Mouse (Mus musculus): Measurements from ENCODE around the gene Kpna2. TPM values are rescaled to one million over a fixed set of nuclear protein-coding genes. Genes with fewer than 3 reads are reported as not detected.

Gene Kpna2
- polyA plus RNA-seq, 1 experiment from 2014 or later, result 120 TPM

GRCm38 (mm10) chr11:106954566-106954965 is 44.8 kb downstream of the Kpna2 start:
- H3K27ac ChIP-seq (replicated peaks), result no peak overlapping the region
- 73% methylated on average over 8 of the region's 8 CpGs for WGBS
- no peaks in the 10 kb centered on the region for H3K9me3 ChIP-seq (replicated peaks)
- H3K4me1 ChIP-seq, result no peaks in the 10 kb centered on the region
- no peaks in the 10 kb centered on the region for H3K27me3 ChIP-seq (replicated peaks)
- H3K4me2 ChIP-seq, result no peak overlapping the region
- H3K4me3 ChIP-seq (replicated peaks), result no peak overlapping the region
- H3K36me3 ChIP-seq, result no peaks in the 10 kb centered on the region
- no peak overlapping the region for H3K9ac ChIP-seq (replicated peaks)
- no peak for ATAC-seq (ENCODE audit: low FRiP score)

- H3K4me2 ChIP-seq, result no peak overlapping the region
- no peaks in the 10 kb centered on the region for H3K36me3 ChIP-seq
- H3K4me1 ChIP-seq, result no peaks in the 10 kb centered on the region
- no peak overlapping the region for H3K27ac ChIP-seq (replicated peaks)
- H3K9me3 ChIP-seq (replicated peaks), result no peaks in the 10 kb centered on the region
- ATAC-seq (ENCODE audit: low FRiP score), result no peak
- WGBS, result 81% methylated on average over 9 of the region's 9 CpGs
- no peak overlapping the region for H3K9ac ChIP-seq (replicated peaks)
- H3K27me3 ChIP-seq (replicated peaks), result no peaks in the 10 kb centered on the region
- H3K4me3 ChIP-seq (replicated peaks), result no peak overlapping the region
These were observed 45.2 kb downstream of the Kpna2 start for GRCm38 (mm10) chr11:106954116-106954515.

Other genes starting within 250 kb of the Kpna2 start
- gene Pecam1, start 248.9 kb downstream of the Kpna2 start, polyA plus RNA-seq (2015; fragmentation: Nextera tagmentation; extraction: Ambion mirVana), result 14.4 and 27.3 TPM in 2 replicates
- 0.46 and 3.5 TPM in 2 replicates for gene Milr1, start 248.3 kb downstream of the Kpna2 start, polyA plus RNA-seq (2015; fragmentation: Nextera tagmentation; extraction: Ambion mirVana)
- 9.1 and 11.5 TPM in 2 replicates for gene Polg2, start 220.0 kb downstream of the Kpna2 start, polyA plus RNA-seq (2015; fragmentation: Nextera tagmentation; extraction: Ambion mirVana)
- 337 and 338 TPM in 2 replicates for gene Ddx5, start 210.4 kb downstream of the Kpna2 start, polyA plus RNA-seq (2015; fragmentation: Nextera tagmentation; extraction: Ambion mirVana)
- gene Cep95, start 210.3 kb downstream of the Kpna2 start, polyA plus RNA-seq (2015; fragmentation: Nextera tagmentation; extraction: Ambion mirVana), result 15.1 and 16.3 TPM in 2 replicates
- 11.4 and 12.1 TPM in 2 replicates for gene Smurf2, start 78.8 kb downstream of the Kpna2 start, polyA plus RNA-seq (2015; fragmentation: Nextera tagmentation; extraction: Ambion mirVana)
- 6.6 and 7.6 TPM in 2 replicates for gene 1810010H24Rik, start 26.1 kb upstream of the Kpna2 start, polyA plus RNA-seq (2015; fragmentation: Nextera tagmentation; extraction: Ambion mirVana)
- gene Bptf, start 132.6 kb upstream of the Kpna2 start, polyA plus RNA-seq (2015; fragmentation: Nextera tagmentation; extraction: Ambion mirVana), result 26.6 and 27.5 TPM in 2 replicates
- gene Nol11, start 189.8 kb upstream of the Kpna2 start, polyA plus RNA-seq (2015; fragmentation: Nextera tagmentation; extraction: Ambion mirVana), result 46.0 and 46.1 TPM in 2 replicates

Data from neural tube, embryonic 15.5 days (tissue).